Mouse (Mus musculus) midbrain, embryonic 14.5 days (tissue): ENCODE data around the gene Tnfrsf9. TPM values are rescaled to one million over a fixed set of nuclear protein-coding genes. Genes with fewer than 3 reads are reported as not detected.

ENCODE experiments used
- ATAC-seq: fragments of 200-750 bp; cut with Nextera tagmentation; 2 replicates; pipeline ENCODE4 v1.8.0; 2017; ENCODE audit warnings: moderate number of reproducible peaks, moderate library complexity; ENCODE audit not compliant: low FRiP score, low TSS enrichment
- DNase-seq: peaks from one replicate; pipeline ENCODE4 v3.0.0-alpha.2; 2015
- H3K27ac ChIP-seq: fragments of 300-500 bp; sonication (generic); replicated peaks from 2 replicates; pipeline ENCODE4 v1.5.1; 2014; ENCODE audit warnings: mild to moderate bottlenecking, low read depth, low read length, moderate library complexity
- H3K27me3 ChIP-seq: fragments of 300-500 bp; sonication (generic); 2 replicates; pipeline ENCODE4 v1.6.1; 2014; ENCODE audit warnings: low read length, control low read depth, mixed read lengths; ENCODE audit not compliant: control insufficient read depth, insufficient read depth
- H3K36me3 ChIP-seq: fragments of 300-500 bp; sonication (generic); 2 replicates; pipeline ENCODE4 v1.6.1; 2014; ENCODE audit warnings: low read length, control low read depth; ENCODE audit not compliant: control insufficient read depth, insufficient read depth
- H3K4me1 ChIP-seq: fragments of 300-500 bp; sonication (generic); 2 replicates; pipeline ENCODE4 v1.6.1; 2014; ENCODE audit warnings: mild to moderate bottlenecking, antibody characterized with exemption, low read length, control low read depth; ENCODE audit not compliant: control insufficient read depth, insufficient read depth
- H3K4me2 ChIP-seq: fragments of 300-500 bp; sonication (generic); 2 replicates; pipeline ENCODE4 v1.6.1; 2014; ENCODE audit warnings: mild to moderate bottlenecking, low read length, moderate library complexity
- H3K4me3 ChIP-seq: fragments of 300-500 bp; sonication (generic); replicated peaks from 2 replicates; pipeline ENCODE4 v1.5.1; 2014; ENCODE audit warnings: low read depth, low read length
- H3K9ac ChIP-seq: fragments of 300-500 bp; sonication (generic); replicated peaks from 2 replicates; pipeline ENCODE4 v1.6.1; 2014; ENCODE audit warnings: mild to moderate bottlenecking, low read length, moderate library complexity
- H3K9me3 ChIP-seq: fragments of 300-500 bp; sonication (generic); 2 replicates; pipeline ENCODE4 v1.6.1; 2016; ENCODE audit warnings: low read length, control low read depth, mixed read lengths; ENCODE audit not compliant: control insufficient read depth
- WGBS: fragments of 180-500 bp; shearing (Covaris S2); extraction: QIAGEN DNeasy Blood & Tissue Kit; methylation state at CpG from one replicate; pipeline ENCODE4 v1.1.7; 2014; 5-methylcytosine and 5-hydroxymethylcytosine counted together
- polyA plus RNA-seq: library from polyadenylated mRNA; unstranded; fragments of >200 nt; fragmentation: Nextera tagmentation; extraction: Ambion mirVana; gene quantifications from 2 replicates; pipeline ENCODE4 v1.2.1, GENCODE M21; 2014

Tnfrsf9 gene
- polyA plus RNA-seq, 1 experiment from 2014 or later = 0.13 TPM

DNA sequence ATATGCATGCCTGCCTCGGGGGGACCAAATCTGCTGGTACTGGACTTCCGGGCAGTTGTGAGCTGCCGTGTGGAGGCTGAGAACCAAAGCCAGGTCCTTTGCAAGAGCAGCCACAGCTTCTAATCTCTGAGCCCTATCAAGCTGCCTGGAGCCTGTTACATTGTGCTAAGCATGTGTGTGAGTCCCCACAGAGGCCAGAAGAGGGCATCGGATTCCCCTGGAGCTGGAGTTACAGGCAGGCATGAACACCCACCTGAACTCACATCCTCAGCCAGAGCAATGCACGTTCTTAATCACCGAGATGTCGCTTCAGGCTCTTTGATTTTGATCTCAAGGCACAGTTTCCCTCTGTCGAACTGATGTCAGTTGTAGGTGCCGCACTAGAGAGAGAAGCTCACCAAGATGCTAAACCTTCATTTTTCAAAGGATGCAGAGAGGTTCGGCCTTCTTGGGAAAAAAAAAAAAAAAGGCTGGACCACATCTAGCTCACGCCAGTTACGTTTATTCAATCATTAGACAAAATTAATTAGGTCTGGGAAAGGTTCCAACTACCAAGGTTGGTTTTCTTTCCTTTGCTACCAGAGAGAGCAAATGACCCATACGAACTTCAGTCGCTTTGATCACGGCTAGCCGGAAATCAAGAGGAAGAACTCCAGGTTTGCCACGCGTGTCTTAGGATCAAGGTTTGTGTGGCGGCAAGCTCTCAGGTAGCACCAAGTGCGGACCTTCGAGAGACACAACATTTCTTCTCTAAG, 64.0 kb downstream of the Tnfrsf9 start:
- DNase-seq (no peak), ATAC-seq (no peak)
- Histone ChIP-seq H3K27me3 (no peaks in the 10 kb centered on the region), H3K9me3 (no peaks in the 10 kb centered on the region), H3K4me1 (no peaks in the 10 kb centered on the region), H3K4me3 (no peak overlapping the region), H3K27ac (no peak overlapping the region), H3K36me3 (no peaks in the 10 kb centered on the region), H3K9ac (no peak overlapping the region), H3K4me2 (no peak overlapping the region)
- WGBS = 92% methylated on average over 21 of the region's 21 CpGs

DNA sequence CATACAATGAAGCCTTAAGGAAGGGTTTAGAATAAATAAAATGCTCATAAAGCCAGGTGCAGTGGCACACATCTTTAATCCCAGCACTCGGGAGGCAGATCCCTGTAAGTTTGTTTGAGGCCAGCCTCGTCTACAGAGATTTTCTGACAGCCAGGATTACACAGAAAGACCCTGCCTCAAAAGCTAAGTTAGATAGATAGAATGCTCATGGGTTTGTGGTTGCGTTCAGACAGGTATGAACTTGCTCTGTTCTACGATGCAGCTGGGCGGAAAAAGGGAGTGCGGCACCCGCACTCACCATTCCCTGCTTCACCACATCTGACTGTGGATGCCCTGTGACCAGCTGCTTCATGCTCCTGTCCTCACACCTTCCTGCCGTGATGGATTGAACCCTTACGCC, 65.1 kb downstream of the Tnfrsf9 start:
- Histone ChIP-seq H3K9ac (no peak overlapping the region), H3K36me3 (no peaks in the 10 kb centered on the region), H3K4me2 (no peak overlapping the region), H3K27me3 (no peaks in the 10 kb centered on the region), H3K27ac (no peak overlapping the region), H3K4me3 (no peak overlapping the region), H3K9me3 (no peaks in the 10 kb centered on the region), H3K4me1 (no peaks in the 10 kb centered on the region)
- no peak for ATAC-seq
- WGBS = 85% methylated on average over 9 of the region's 9 CpGs
- no peak for DNase-seq

DNA sequence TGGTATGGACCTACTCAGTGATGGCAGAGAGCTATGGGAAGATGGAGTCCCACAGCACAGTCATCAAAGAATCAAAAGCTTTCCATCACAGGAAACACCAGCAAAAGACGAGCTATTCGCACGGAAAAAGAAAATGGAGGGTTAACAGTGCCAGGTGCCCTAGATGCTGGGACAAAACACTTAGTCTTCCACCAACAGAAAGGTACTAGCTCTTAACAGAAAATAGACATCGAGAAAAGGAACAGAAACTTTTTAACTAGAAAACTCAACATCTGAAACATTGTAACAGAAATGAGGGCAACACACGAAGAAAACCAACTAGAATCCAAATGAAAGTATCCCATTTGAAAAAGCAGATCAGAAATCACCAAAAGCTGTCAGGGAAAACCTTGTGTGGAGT, 65.8 kb downstream of the Tnfrsf9 start:
- Histone ChIP-seq H3K27me3 (no peaks in the 10 kb centered on the region), H3K9ac (no peak overlapping the region), H3K4me2 (no peak overlapping the region), H3K36me3 (no peaks in the 10 kb centered on the region), H3K27ac (no peak overlapping the region), H3K9me3 (no peaks in the 10 kb centered on the region), H3K4me3 (no peak overlapping the region), H3K4me1 (no peaks in the 10 kb centered on the region)
- WGBS = 91% methylated on average over 5 of the region's 5 CpGs
- no peak for DNase-seq
- ATAC-seq = no peak

DNA sequence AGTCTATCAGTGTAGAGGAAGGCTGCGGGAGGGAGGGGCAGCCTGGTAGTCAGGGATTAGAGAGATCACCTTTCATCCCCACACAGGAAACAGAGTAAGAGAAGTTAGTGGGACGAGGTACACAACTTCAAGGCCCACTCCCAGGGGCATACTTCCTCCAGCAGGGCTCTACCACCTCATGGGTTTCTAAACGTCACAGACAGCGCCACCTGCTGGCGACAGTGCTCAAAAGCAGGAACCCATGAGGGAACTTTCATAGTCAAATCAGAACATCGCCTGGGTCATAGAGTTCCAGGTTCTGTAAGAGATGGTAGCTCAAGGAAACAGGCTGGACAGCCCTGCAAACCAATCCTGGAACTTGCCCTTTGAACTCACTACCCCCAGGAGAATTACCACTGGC, 75.8 kb downstream of the Tnfrsf9 start:
- DNase-seq (peak; percentile 20), ATAC-seq (no peak)
- 56% methylated on average over 6 of the region's 6 CpGs for WGBS
- H3K27me3 ChIP-seq = no peaks in the 10 kb centered on the region
- no peak overlapping the region for H3K4me3 ChIP-seq
- H3K4me1 ChIP-seq = no peaks in the 10 kb centered on the region
- H3K36me3 ChIP-seq = no peaks in the 10 kb centered on the region
- no peak overlapping the region for H3K27ac ChIP-seq
- H3K9me3 ChIP-seq = no peaks in the 10 kb centered on the region
- no peak overlapping the region for H3K9ac ChIP-seq
- H3K4me2 ChIP-seq = no peak overlapping the region

Other genes starting within 250 kb of the Tnfrsf9 start
- 20.1 and 25.3 TPM in 2 replicates for gene Errfi1, start 60.6 kb upstream of the Tnfrsf9 start, polyA plus RNA-seq
- gene Park7, start 125 bp upstream of the Tnfrsf9 start, polyA plus RNA-seq = 367 and 400 TPM in 2 replicates
- gene Uts2, start 82.5 kb downstream of the Tnfrsf9 start, polyA plus RNA-seq = not detected in 2 replicates
- gene Per3, start 130.1 kb downstream of the Tnfrsf9 start, polyA plus RNA-seq = 2.3 and 2.5 TPM in 2 replicates
- 30.4 and 34.9 TPM in 2 replicates for gene Vamp3, start 143.4 kb downstream of the Tnfrsf9 start, polyA plus RNA-seq
- 0.50 TPM in 1 of 2 replicates, not detected in the other for gene Gm13090, start 175.0 kb downstream of the Tnfrsf9 start, polyA plus RNA-seq